Mouse (Mus musculus): Measurements from ENCODE around the gene Mybl2.

DNA sequence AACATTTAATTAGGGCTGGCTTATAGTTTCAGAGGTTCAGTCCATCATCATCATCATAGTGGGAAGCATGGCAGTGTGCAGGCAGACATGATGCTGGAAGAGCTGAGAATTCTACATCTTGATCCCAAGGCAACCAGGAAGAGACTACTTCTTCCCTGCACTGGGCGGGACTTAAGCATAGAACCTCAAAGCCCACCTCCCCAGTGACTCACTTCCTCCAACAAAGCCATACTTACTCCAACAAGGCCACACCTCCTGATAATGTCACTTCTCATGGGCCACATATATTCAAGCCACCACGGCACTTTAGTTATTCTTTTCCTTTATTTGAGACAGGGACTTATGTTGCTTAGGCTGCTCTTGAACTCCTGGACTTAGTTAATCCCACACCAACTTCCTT is 5.4 kb upstream of the Mybl2 start:
- TF ChIP-seq TAL1 (IDR thresholded peaks at IDR 0.05; ENCODE audit: low read length), result no peak
- no peak for TF ChIP-seq GATA1 (IDR thresholded peaks at IDR 0.05; ENCODE audit: low read length)

All from erythroblast, embryonic 14.5 days (primary cell).